Mouse (Mus musculus): ENCODE measurements around the gene Slc5a5.
"Not testable (repeated sequence)": the region's sequence is repeated elsewhere in the genome, so short reads cannot be mapped to it uniquely, and the experiment has no call there.

Slc5a5 gene

DNA sequence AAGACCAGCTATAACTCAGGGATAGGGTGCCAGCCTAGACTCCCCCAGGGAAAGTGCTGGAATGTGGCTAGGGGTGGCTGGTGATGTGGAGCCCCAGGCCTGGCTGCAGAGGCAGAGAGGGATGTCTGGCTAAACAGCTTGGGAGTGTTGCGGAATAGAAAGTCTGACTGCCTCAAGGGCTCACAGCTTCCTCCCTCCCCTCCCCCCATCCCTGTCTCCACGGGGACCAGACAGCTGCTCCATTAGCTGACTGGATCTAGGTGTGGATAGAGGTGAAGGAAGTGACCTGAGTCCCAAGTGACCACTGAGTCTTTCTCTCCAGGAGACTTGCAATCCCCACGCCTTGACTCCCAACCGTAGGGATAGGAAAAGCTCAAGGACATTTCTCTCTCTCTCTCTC lies 10.6 kb upstream of the Slc5a5 start:
- no peak for DNase-seq (ENCODE audit: low read depth in 2 of 2, low spot score in 2 of 2)

DNA sequence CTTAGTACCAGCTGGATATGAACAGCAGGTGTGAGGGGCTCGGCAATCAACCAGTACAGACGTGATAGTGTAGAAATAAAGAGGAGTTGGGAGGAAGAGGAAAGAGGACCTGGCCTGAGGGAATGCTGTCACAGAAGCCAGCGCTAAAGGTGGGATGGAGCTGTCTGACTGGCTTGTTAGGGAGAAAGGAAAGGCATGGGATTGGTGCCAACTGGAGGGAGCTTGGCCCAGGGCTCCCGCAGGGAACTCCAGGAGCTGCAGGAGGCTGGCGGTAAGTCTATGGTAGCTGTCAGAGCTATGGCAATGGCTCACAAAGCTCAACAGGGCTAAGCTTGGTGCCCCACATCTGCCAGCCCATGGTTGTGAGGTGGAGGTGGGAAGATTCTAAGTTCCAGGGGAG lies 9.7 kb upstream of the Slc5a5 start:
- no peak for DNase-seq (ENCODE audit: low read depth in 2 of 2, low spot score in 2 of 2)

DNA sequence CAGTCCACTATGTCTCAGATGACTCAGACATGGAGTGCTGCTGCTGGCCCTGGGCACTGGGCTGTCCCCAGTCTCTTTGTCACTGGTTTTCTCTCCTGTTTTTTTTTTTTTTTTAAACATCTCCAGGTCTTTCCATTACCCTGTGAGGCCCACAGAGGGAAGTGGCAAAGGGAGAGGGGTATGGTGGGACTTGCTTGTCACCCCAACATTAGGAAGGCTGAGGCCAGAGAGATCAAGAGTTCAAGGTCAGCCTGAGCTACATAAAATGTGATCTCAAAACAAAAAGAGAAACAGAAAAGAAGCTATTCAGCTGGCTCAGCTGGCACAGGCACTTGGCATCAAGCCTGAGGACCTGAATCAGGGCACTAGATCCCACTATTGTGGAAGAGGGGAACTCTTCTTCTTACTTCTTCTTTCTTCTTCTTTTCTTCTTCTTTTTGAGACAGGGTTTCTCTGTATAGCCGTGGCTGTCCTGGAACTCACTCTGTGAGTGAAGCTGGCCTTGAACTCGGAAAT lies 8.4 kb upstream of the Slc5a5 start:
- DNase-seq (ENCODE audit: low read depth in 2 of 2, low spot score in 2 of 2): no peak

DNA sequence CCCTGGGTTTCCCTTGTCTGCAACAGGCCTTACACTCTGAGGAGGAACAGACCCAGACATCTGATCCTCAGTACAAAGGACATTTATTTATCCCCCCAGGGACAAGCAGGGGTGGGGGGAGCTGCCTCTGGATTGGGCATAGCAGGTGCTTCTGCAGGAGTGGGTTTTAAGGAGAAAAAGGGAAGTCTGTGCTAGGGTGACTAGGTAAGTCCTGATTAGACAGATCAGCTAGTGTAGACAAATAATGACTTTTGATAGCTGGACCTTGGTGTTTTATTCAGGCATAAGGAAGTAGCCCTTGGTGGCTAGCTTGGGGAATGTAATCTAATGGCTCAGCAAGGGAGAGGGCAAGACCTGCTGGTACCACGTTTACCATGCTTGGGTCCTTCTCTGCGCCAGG lies 6.7 kb upstream of the Slc5a5 start:
- no peak for DNase-seq (ENCODE audit: low read depth in 2 of 2, low spot score in 2 of 2)

DNA sequence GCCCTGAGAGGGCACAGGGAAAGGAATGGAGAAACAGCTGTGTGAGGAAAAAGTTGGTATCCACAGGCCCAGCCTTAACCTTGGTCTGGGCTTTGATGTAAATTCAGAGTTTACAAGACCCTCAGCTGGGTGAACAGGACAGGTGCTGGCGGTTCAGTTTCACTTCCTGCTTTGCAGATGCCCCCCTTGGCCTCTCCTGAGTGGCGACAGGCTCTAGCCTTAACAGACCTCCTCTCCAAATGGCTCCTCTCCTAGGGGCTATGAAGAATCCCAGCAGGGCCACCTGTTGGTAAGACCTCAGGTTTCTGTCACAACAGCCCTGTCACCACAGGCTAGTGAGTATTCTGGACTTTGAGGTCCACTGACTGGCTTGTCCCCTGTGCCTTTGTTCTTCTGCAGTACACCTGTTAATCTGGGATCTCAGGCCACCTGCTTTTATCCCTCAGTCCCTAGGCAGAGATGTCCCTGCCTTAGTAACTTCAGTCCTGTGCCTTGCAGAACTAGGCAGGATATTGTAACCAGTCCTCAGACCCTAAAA lies 6.2 kb upstream of the Slc5a5 start:
- DNase-seq (ENCODE audit: low read depth in 2 of 2, low spot score in 2 of 2): no peak

DNA sequence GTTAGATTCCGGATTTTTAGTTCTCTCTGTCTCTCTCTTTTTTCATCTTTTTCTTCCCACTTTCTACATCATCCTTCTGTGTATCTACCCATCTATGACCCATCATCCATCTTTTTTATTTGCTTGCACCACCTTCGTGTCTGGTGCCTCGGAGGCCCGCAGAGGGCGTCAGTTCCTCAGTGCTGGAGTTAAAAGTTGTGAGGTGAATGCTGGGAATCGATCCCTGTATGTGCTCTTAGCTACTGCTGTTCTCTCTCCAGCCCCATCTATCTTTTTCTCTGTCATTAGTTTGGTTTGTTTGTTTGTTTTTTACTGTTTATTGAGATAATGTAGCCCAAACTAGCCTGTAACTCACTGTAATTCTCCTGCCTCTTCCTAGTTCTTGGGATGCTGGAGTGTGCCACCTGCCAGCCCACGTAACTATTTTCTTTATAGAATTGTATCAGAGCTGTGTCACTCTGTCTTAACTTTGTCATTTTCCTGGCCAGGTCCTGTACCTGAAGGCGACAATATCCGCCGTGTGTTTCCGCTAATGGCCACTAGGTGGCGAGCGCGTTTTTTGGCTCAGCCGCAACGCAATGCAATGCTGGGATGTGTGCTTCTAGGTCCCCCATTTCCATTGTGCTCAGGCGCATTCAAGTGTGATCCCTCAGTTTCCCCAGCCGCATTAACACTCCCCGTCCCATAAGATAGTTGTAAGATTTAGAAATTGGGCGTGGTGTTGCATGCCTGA lies 5.3 kb upstream of the Slc5a5 start:
- DNase-seq (ENCODE audit: low read depth in 2 of 2, low spot score in 2 of 2): peak; percentile 79 to 85

DNA sequence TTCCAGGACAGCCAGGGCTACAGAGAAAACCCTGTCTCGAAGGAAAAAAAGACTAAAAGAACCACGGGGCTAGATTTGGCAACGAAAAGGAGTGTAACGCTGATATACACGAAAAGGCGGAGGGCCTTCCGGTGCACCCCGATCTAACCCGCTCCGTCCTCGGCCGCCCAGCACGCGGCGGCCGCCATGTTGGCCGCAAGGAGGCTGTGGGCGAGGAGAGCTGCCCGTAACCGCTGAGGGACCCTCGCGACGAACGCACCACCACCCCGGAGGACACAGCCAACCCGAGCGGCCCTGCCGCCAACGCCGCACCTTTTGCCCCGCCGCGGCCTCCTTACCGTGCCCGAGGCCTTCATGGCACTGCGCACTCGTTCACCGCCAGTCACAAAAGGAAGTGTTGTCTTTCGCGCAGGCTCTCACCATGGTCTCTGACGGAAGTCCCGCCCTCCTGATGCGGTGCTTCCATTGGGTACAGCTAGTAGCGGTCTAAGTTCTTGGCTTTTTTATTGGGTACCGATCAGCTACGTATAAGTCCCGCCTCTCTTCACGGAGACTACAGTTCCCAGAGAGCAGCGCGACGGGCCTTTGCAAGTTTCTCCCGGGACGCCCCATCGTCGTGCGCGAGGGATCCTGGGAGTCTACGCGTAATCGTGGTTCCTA lies 4.6 kb upstream of the Slc5a5 start, which contains the start of gene Rpl18a:
Gene Rpl18a (minus strand): TSS at position 392 of the 660 bp plus-strand sequence.
- DNase-seq (ENCODE audit: low read depth in 2 of 2, low spot score in 2 of 2): peak; percentile 89 to 92

DNA sequence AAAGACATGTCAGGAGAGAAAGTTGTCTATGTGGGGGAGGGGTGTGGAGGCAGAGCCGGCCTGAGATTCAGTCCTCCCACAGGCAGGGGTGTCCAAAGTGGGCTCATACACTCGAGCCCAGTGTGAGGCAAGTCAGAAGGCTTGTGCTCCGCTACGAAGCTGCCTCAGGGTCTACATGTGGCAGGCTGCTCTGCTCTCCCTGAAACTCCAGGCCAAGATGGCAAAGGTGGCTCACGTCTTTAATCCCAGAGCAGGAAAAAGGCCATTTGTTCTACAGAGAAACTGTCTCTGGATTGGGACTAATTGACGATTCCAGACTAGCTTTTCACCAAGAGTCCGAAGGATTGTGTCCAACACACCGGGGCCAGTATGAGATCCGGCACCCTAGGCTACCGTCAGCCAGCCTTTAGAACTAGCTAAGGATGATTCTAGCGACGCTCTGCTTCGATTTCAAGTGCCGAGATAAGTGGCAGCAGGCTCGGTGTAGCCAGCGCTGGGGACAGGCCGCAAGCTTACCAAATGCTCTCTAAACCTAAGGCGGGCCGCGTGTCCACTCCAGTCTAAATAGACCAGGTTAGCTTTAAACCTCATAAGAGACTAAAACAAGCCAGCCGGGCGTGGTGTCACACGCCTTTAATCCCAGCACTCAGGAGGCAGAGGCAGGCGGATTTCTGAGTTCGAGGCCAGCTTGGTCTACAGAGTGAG lies 3.9 kb upstream of the Slc5a5 start:
- DNase-seq (ENCODE audit: low read depth in 2 of 2, low spot score in 2 of 2): no peak

DNA sequence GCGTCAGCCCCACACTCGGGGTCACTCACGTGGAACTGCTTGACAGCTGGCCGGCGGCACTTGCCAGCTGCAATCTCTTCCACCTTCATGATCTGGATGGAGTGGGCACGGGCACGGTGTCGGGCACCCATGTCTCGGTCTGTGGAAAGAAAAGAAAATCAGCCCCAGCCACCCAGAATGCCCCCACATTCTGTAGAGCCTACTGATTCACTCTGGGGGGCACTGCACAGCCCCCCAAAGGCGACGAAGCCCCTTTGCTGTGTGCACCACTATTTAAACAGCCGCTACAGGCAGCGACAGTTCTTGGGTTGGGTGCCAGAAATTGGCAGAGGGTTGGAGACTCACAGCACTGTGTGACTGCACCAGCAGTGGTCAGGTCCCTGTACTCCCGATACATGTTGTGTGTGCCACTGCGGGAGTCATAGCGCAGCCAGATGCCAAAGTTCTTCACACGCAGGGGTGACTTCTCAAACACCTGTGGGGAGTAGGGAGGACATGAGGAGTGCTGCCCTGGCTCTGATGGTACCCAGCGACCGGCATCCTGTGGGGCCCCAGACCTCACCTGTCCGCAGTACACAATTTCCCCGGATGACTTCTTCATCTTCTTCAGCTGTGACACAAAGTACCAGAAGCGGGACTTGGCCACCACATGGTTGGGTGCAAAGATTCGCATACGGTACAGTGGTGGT lies 3.2 kb upstream of the Slc5a5 start:
- DNase-seq (ENCODE audit: low read depth in 2 of 2, low spot score in 2 of 2): not testable (repeated sequence)

DNA sequence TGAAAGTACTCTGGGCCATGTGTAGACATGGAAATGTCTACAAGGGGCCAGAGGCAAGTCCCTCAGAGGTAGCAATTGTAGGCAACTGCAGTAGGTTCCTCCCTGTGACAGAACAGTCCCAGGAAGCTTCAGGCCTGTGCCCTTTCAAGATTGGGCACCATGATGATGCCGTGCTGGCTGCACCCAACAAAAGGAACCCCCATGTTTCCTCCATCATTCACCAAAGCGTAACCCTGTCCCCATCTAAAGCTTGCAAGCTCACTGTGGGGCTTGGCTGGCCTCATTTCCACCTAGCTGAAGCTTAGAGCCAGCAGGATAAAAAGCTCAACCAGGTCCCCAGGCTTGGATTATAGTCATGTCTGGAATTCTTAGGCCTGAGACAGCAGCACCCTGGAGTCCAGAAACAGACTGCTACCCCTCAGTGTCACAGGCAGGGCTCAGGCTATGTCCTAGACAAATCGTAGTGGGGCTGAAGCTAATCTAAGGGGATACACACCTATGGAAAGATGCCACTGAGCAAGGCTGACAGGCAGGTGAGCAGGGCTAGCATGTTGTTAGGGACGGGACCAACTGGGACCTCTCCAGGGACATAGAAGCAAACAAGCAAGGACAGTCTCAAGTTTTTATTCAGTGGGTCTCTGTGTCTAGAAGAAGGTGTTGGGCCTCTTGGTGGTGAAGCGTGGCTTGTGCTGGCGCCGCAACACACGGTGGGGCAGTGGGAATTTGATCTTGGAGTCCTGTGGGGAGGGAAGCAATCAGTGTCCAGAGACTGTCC lies 2.4 kb upstream of the Slc5a5 start:
- DNase-seq (ENCODE audit: low read depth in 2 of 2, low spot score in 2 of 2): no peak

DNA sequence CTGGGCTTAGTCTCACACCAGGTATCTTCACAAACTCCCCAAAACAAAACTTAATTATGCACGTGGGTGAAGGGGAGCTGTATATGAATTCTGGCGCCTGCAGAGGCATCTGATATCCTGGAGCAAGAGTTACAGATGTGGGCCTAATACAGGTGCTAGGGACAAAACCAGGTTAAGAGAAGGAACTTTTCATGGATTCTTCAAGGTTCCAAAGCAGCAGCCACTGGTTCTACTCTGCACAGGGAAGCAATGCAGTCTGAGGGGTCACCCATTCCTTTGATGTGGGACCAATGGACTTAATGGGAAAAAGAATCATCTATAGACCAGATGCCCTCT lies 1.8 kb upstream of the Slc5a5 start:
- DNase-seq (ENCODE audit: low read depth in 2 of 2, low spot score in 2 of 2): no peak

DNA sequence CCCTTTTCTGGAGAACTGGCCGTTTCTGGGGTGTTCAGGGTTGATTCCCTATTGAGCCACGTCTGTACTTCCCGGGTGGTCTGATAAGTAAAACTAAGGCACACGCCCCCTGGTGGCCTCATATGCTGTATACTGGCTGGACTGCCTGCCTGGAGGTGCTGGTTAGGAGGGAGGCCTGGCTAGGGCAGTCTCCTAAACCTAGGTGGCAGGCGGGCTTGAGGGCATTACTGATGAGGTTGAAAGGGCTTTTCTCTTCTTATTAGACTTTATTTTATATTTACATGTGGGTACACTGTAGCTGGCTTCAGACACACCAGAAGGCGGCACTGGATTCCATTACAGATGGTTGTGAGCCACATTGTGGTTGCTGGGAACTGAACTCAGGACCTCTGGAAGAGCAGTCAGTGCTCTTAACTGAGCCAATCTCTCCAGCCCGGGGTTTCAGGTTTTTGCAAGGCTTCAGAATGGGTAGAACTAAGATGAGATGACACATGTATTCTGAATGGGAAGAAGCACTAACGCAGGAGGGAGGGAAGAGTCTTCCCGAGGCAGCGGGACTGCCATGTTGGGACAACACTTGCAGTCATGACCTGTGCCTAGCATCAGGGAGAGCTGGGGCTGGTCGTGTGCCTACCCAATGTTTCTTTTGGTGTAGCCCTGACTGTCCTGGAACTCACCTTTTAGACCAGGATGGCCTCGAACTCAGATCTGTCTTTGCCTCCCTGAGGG lies 1.3 kb upstream of the Slc5a5 start:
- peak; percentile 69 to 81 for DNase-seq (ENCODE audit: low read depth in 2 of 2, low spot score in 2 of 2)

DNA sequence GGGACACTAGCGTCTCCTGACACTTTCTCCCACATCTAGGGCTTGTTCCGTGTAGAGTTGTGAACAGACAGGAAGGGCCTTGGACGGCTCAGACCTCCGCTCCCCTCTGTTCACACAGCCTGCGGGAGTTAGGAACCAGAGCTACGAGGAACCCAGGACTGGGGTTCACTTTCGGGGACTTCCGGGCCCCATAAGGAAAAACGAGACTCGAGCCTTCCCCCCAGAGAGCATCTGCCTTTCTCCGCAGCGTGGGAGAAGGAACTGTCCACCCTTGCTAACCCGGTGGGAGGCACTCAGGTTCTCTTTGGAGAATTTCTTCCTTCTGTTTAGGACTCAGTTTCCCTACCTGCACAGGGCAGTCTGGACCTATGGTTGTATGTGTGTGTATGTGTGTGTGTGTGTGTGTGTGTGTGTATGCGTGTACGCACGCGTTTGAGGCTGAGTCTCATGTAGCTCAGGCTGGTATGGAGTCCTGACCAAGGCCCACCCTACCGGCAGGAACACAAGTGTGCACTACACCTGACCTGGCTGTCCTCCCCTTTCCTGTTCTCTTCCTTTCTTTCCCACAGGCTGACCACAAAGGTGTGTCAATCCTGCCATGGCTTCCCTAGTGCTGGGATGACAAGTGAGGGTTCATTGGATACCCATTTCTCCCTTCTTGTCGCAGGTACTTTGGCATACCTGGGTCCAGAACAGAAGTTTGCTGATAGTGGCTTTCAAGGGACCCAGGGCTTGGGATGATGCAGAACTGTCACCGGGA lies 519 bp upstream of the Slc5a5 start:
- DNase-seq (ENCODE audit: low read depth in 2 of 2, low spot score in 2 of 2): no peak

DNA sequence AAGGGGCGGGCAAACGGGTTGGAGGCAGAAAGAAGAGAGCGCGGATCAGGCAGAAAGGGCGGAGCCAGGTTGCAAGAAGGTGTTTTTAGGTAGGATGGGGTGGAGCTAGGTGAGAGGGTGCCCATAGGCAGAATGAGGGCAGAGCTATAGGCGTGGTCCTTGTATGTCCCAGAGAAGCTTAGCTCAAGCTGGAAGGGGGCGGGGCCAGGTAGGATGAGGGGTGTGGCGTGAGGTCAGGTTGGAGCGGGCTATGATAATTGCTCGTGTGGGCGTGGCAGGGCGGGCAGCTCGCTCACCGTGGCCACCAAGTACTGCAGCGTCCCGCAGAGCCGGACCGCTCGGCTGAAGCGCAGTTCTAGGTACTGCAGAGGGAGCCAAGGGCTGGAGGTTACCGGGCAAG lies 1.2 kb downstream of the Slc5a5 start:
- DNase-seq (ENCODE audit: low read depth in 2 of 2, low spot score in 2 of 2): no peak

DNA sequence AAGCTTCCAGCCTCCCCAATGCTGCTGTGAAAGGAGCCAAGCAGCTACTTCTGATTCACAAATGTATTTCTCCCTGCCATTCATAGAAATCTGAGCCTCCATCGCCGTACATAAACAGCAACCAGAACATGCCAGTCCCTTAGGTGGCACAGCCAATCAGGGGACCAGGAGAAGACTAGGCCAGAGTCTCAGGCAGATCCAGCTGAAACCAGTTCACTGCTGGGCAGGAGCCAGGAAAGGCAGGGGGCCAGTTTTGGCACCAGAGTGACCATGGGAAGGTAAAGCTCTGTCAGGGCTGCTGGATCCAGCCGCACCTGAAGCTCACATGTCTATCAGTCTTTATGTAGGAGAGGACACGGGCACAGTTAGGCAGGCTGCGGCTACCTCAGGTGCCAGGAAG lies 1.9 kb downstream of the Slc5a5 start:
- DNase-seq (ENCODE audit: low read depth in 2 of 2, low spot score in 2 of 2): no peak

DNA sequence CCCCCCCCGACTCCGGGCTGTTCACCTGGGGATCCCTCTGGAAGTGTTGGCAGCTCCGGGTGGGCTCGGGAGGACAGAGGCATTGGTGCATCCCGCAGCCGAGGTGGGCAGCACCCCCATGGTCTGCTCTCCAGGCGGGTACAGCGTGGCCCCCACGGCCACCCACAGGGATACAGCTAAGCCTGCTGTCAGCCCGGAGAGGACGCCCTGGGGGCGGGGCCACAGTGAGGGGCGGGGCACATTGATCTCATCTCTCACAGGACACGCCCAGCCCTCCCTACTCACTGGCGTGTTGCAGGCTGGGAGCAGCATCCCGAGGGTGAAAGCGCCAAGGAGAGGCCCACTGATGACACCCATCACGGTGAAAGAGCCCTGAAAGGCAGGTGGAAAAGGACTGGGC lies 4.9 kb downstream of the Slc5a5 start:
- DNase-seq (ENCODE audit: low read depth in 2 of 2, low spot score in 2 of 2): no peak

DNA sequence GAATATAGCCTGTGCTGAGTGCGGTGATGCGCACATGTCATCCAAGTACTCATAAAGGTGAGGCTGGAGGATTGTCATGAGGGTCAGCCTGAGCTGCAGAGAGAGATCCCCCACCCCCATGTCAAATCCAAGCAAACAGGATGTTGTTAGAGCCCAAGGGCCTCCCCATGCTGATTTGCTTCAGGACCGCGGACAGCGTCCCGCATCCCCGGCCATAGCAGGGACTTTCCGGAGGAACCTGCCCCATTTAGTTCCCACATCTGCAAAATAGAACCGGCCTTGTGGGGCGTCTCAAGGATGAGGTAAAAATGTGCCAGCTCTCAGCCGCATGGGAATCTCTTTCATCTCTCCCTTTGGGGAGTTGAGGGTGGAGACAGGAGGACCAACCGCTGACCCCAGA lies 6.9 kb downstream of the Slc5a5 start:
- no peak for DNase-seq (ENCODE audit: low read depth in 2 of 2, low spot score in 2 of 2)

DNA sequence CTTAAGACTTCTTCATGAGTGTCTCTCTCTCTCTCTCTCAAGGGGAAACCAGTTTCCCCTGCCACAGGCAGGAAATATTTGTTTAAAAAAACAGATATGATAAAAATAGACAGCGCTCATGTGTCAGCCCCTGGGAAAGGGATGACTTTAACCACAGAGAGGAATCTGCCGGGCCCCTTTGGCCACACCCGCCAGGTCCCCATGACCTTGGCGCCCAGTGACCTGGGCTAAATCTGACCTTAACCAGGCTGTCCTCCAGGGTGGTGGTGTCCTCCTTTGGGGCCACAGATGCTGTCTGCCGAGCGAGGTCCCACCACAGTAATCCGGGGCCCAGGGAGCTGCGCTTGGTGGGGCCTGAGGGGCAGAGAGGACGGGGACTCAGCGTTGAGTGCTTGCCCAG lies 7.9 kb downstream of the Slc5a5 start:
- no peak for DNase-seq (ENCODE audit: low read depth in 2 of 2, low spot score in 2 of 2)

DNA sequence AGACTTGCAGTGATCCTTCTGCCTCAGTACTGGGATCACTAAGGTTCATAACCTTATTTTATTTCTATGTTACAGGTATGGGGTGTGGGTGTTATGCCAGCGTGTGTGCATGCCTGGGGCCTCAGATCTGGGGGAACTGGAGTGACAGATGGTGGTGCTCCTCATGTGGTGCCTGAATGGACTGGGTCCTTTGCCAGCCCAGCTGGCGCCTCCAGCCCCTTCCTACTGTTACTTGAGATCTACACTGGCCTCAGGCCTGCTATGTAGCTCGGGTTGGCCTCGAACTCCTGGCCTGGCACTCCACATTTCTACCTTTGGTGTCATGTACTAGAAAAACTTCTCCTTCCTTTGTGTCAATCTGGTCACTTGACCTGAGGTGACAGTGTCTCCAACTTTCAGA lies 8.4 kb downstream of the Slc5a5 start:
- no peak for DNase-seq (ENCODE audit: low read depth in 2 of 2, low spot score in 2 of 2)
